Mouse (Mus musculus) small intestine, adult 2 months (tissue): Measurements from ENCODE around the gene Atxn2.

Experiments used
- CTCF ChIP-seq: fragments of 200-500 bp; IDR thresholded peaks from 2 replicates; pipeline ENCODE4 v1.5.1; 2012; ENCODE audit warnings: low read depth, mild to moderate bottlenecking, control low read depth, inconsistent platforms, low read length, moderate library complexity, mixed read lengths; ENCODE audit not compliant: insufficient replicate concordance, insufficient read length; ENCODE audit errors: extremely low read depth
- POLR2A ChIP-seq: fragments of 200-500 bp; IDR thresholded peaks from 2 replicates; pipeline ENCODE4 v1.6.1; 2012; ENCODE audit warnings: low read depth, mild to moderate bottlenecking, control low read depth, inconsistent platforms, low read length, moderate library complexity

- TF ChIP-seq POLR2A (no peak), CTCF (no peak)
These were observed 122.0 kb downstream of the Atxn2 start for GRCm38 (mm10) chr5:121833159-121833558.
